Mouse (Mus musculus) heart, postnatal 0 days (tissue): ENCODE measurements at regions not wholly inside any gene's neighbourhood (a gene's known extent, or its start where the extent isn't known, plus 50 kb on each side); places are given as distances from the start of the nearest gene placed in this dataset.
A peak's percentile ranks its signal among the peaks of the same experiment; 100 is the strongest.

Experiments used
- ATAC-seq: fragments of 200-750 bp; cut with Nextera tagmentation; 2 replicates; pipeline ENCODE4 v1.8.0; 2017; ENCODE audit warnings: low read depth, moderate number of reproducible peaks, moderate library complexity; ENCODE audit not compliant: insufficient read depth
- DNase-seq: peaks from one replicate; pipeline ENCODE4 v3.0.0-alpha.2; 2016; ENCODE audit warnings: low spot score
- H3K27ac ChIP-seq: fragments of 300-500 bp; sonication (generic); 2 replicates; pipeline ENCODE4 v1.5.1; 2014; ENCODE audit warnings: low read depth, mild to moderate bottlenecking
- H3K27me3 ChIP-seq: fragments of 300-500 bp; sonication (generic); 2 replicates; pipeline ENCODE4 v1.6.1; 2014; ENCODE audit warnings: low read length, mixed read lengths; ENCODE audit not compliant: control insufficient read depth, insufficient read depth
- H3K36me3 ChIP-seq: fragments of 300-500 bp; sonication (generic); replicated peaks from 2 replicates; pipeline ENCODE4 v1.6.1; 2014; ENCODE audit warnings: low read length, mixed read lengths; ENCODE audit not compliant: control insufficient read depth, insufficient read depth
- H3K4me1 ChIP-seq: fragments of 300-500 bp; sonication (generic); 2 replicates; pipeline ENCODE4 v1.6.1; 2014; ENCODE audit warnings: antibody characterized with exemption; ENCODE audit not compliant: control insufficient read depth, insufficient read depth
- H3K4me2 ChIP-seq: fragments of 300-500 bp; sonication (generic); 2 replicates; pipeline ENCODE4 v1.6.1; 2014; ENCODE audit warnings: low read depth, mild to moderate bottlenecking, low read length, moderate library complexity
- H3K4me3 ChIP-seq: fragments of 300-500 bp; sonication (generic); 2 replicates; pipeline ENCODE4 v1.5.1; 2014; ENCODE audit warnings: low read depth, low read length
- H3K9ac ChIP-seq: fragments of 300-500 bp; sonication (generic); replicated peaks from 2 replicates; pipeline ENCODE4 v1.6.1; 2014; ENCODE audit warnings: low read depth, low read length, mixed read lengths
- H3K9me3 ChIP-seq: fragments of 300-500 bp; sonication (generic); replicated peaks from 2 replicates; pipeline ENCODE4 v1.6.1; 2016; ENCODE audit warnings: low read length; ENCODE audit not compliant: control insufficient read depth
- CTCF ChIP-seq: IDR thresholded peaks from 2 replicates; pipeline ENCODE4 v1.5.1; 2016; ENCODE audit warnings: antibody characterized with exemption, control low read depth, low read depth
- EP300 ChIP-seq: IDR thresholded peaks from 2 replicates; pipeline ENCODE4 v1.6.1; 2016; ENCODE audit warnings: antibody characterized with exemption, low read depth
- WGBS: fragments of 180-500 bp; shearing (Covaris S2); extraction: QIAGEN DNeasy Blood & Tissue Kit; methylation state at CpG from one replicate; pipeline ENCODE4 v1.1.7; 2014; 5-methylcytosine and 5-hydroxymethylcytosine counted together

DNA sequence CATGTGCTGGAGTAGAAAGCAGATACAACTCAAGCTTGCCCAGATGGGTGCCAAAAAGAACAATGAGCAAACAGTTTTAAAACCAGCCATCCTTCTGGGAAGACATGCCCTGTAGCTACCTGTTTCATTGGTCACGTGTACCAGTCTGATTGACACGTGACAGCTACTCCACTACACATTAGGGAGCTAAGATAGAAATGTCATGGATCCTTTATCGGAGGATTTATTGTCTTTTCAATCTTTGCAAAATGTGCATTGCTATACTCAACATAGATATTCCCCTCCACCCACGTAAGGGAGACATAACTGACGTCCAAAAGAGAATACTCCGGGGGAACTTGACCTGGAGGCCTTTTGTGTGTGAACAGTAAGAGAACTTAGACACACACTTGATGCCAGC is 171.1 kb upstream of the Cited2 start:
- TF ChIP-seq CTCF (no peak), EP300 (no peak)
- Histone ChIP-seq H3K27ac (no peak overlapping the region), H3K4me2 (no peak overlapping the region), H3K27me3 (no peaks in the 10 kb centered on the region), H3K9ac (no peak overlapping the region), H3K4me3 (no peak overlapping the region), H3K4me1 (no peaks in the 10 kb centered on the region), H3K9me3 (no peaks in the 10 kb centered on the region), H3K36me3 (no peaks in the 10 kb centered on the region)
- DNase-seq (no peak), ATAC-seq (no peak)
- 83% methylated on average over 6 of the region's 6 CpGs for WGBS

GRCm38 (mm10) chr10:17552277-17552676 is 170.7 kb upstream of the Cited2 start:
- Histone ChIP-seq H3K36me3 (no peaks in the 10 kb centered on the region), H3K27ac (no peak overlapping the region), H3K9ac (no peak overlapping the region), H3K27me3 (no peaks in the 10 kb centered on the region), H3K4me2 (no peak overlapping the region), H3K4me3 (no peak overlapping the region), H3K9me3 (no peaks in the 10 kb centered on the region), H3K4me1 (no peaks in the 10 kb centered on the region)
- DNase-seq = no peak
- TF ChIP-seq CTCF = no peak
- no peak for ATAC-seq

- H3K4me1 ChIP-seq = no peaks in the 10 kb centered on the region
- DNase-seq (no peak), ATAC-seq (no peak)
- H3K4me3 ChIP-seq = no peak overlapping the region
- H3K27me3 ChIP-seq = no peaks in the 10 kb centered on the region
- TF ChIP-seq CTCF (no peak), EP300 (no peak)
- no peaks in the 10 kb centered on the region for H3K9me3 ChIP-seq
- 49% methylated on average over 4 of the region's 4 CpGs for WGBS
- no peaks in the 10 kb centered on the region for H3K36me3 ChIP-seq
- no peak overlapping the region for H3K4me2 ChIP-seq
- H3K27ac ChIP-seq = no peak overlapping the region
- H3K9ac ChIP-seq = no peak overlapping the region
Observed at GRCm38 (mm10) chr10:17556391-17556790, 166.6 kb upstream of the Cited2 start.

- peaks cover 11% of the 10 kb centered on the region for H3K4me1 ChIP-seq
Observed at GRCm38 (mm10) chr10:17559370-17559955, 163.6 kb upstream of the Cited2 start.

GRCm38 (mm10) chr10:17559980-17560379 is 163.0 kb upstream of the Cited2 start:
- Histone ChIP-seq H3K9ac (no peak overlapping the region), H3K4me1 (peaks cover 11% of the 10 kb centered on the region), H3K36me3 (no peaks in the 10 kb centered on the region), H3K4me2 (no peak overlapping the region), H3K9me3 (no peaks in the 10 kb centered on the region), H3K4me3 (no peak overlapping the region), H3K27me3 (no peaks in the 10 kb centered on the region), H3K27ac (peak overlapping the region; percentile 58)
- ATAC-seq (no peak), DNase-seq (no peak)
- WGBS = 48% methylated on average over 3 of the region's 3 CpGs
- TF ChIP-seq EP300 (no peak), CTCF (no peak)

More at GRCm38 (mm10) chr10:17559370-17559955, 163.6 kb upstream of the Cited2 start:
- H3K27me3 ChIP-seq = no peaks in the 10 kb centered on the region
- no peak for DNase-seq
- no peak overlapping the region for H3K4me2 ChIP-seq
- no peak overlapping the region for H3K9ac ChIP-seq
- no peak for TF ChIP-seq CTCF
- TF ChIP-seq EP300 = no peak
- H3K36me3 ChIP-seq = no peaks in the 10 kb centered on the region
- ATAC-seq = no peak
- no peaks in the 10 kb centered on the region for H3K9me3 ChIP-seq
- WGBS = 58% methylated on average over 5 of the region's 5 CpGs
- peak overlapping the region; percentile 28; the same call in 1 of the 2 replicates for H3K27ac ChIP-seq
- H3K4me3 ChIP-seq = no peak overlapping the region

GRCm38 (mm10) chr10:17561466-17561865 is 161.6 kb upstream of the Cited2 start:
- no peaks in the 10 kb centered on the region for H3K36me3 ChIP-seq

More at GRCm38 (mm10) chr10:17561466-17561865, 161.6 kb upstream of the Cited2 start:
- Histone ChIP-seq H3K9me3 (no peaks in the 10 kb centered on the region), H3K27ac (peak overlapping the region; percentile 30; the same call in 1 of the 2 replicates), H3K4me3 (no peak overlapping the region), H3K4me2 (no peak overlapping the region), H3K27me3 (no peaks in the 10 kb centered on the region), H3K9ac (no peak overlapping the region), H3K4me1 (peaks cover 11% of the 10 kb centered on the region)
- DNase-seq (no peak), ATAC-seq (no peak)
- no peak for TF ChIP-seq CTCF
- no peak for TF ChIP-seq EP300
- WGBS = 52% methylated on average over 7 of the region's 7 CpGs
